Mouse (Mus musculus) ES-Bruce4 (cell line): ENCODE results near the gene Prtn3. TPM values are rescaled to one million over a fixed set of nuclear protein-coding genes. Genes with fewer than 3 reads are reported as not detected.

ENCODE experiments used
- H3K27ac ChIP-seq: 2 replicates; pipeline ENCODE4 v1.5.1; 2012; ENCODE audit warnings: low read length, inconsistent platforms; ENCODE audit not compliant: insufficient read depth
- H3K27me3 ChIP-seq: 2 replicates; pipeline ENCODE4 v1.6.1; 2012; ENCODE audit warnings: mild to moderate bottlenecking, low read length, inconsistent platforms; ENCODE audit not compliant: control insufficient read depth, poor library complexity, insufficient read depth, severe bottlenecking
- H3K36me3 ChIP-seq: 2 replicates; pipeline ENCODE4 v1.6.1; 2012; ENCODE audit warnings: inconsistent platforms, mild to moderate bottlenecking, low read length, moderate library complexity; ENCODE audit not compliant: control insufficient read depth, poor library complexity, insufficient read depth, severe bottlenecking
- H3K4me1 ChIP-seq: one replicate; pipeline ENCODE4 v1.8.1; 2011; ENCODE audit warnings: low read length; ENCODE audit not compliant: control insufficient read depth, insufficient read depth
- H3K4me3 ChIP-seq: 2 replicates; pipeline ENCODE4 v1.5.1; 2011; ENCODE audit warnings: low read depth, mild to moderate bottlenecking, low read length
- H3K9ac ChIP-seq: 2 replicates; pipeline ENCODE4 v1.6.1; 2012; ENCODE audit warnings: low read depth, mild to moderate bottlenecking, inconsistent platforms; ENCODE audit not compliant: poor library complexity, severe bottlenecking
- H3K9me3 ChIP-seq: replicated peaks from 2 replicates; pipeline ENCODE4 v1.6.1; 2012; ENCODE audit warnings: mild to moderate bottlenecking, low read length, inconsistent platforms; ENCODE audit not compliant: control insufficient read depth, poor library complexity, insufficient read depth, severe bottlenecking
- CTCF ChIP-seq: IDR thresholded peaks from one replicate; pipeline ENCODE4 v1.8.1; 2011; ENCODE audit warnings: low read depth, low read length
- EP300 ChIP-seq: IDR thresholded peaks from 2 replicates; pipeline ENCODE4 v1.6.1; 2011; ENCODE audit warnings: low read depth, low read length; ENCODE audit not compliant: insufficient read depth
- POLR2A ChIP-seq: IDR thresholded peaks from one replicate; pipeline ENCODE4 v1.8.1; 2011; ENCODE audit warnings: low read length; ENCODE audit not compliant: insufficient read depth
- polyA plus RNA-seq: library from polyadenylated mRNA; stranded (reverse); fragments of >200 nt; gene quantifications from 2 replicates; pipeline ENCODE4 v1.2.4, GENCODE M21; 2011; ENCODE audit warnings: low read depth; ENCODE audit not compliant: missing spikeins, insufficient read depth, insufficient read length

The Prtn3 gene
- 8.7 and 13.1 TPM in 2 replicates for polyA plus RNA-seq

- Histone ChIP-seq H3K4me3 (peak within 1 kb of the TSS; percentile 77), H3K27me3 (no peaks in the 10 kb centered on the region), H3K4me1 (peaks cover 2% of the 10 kb centered on the region), H3K36me3 (no peaks in the 10 kb centered on the region), H3K9me3 (no peaks in the 10 kb centered on the region), H3K9ac (peak within 1 kb of the TSS; percentile 66), H3K27ac (no peak within 1 kb of the TSS)
- TF ChIP-seq POLR2A (no peak), EP300 (no peak), CTCF (no peak)
Observed at GRCm38 (mm10) chr10:79874290-79874862, at the start of gene Prtn3, which contains the start of gene Plppr3. Gene Prtn3 (plus strand): TSS chr10:79874476. Gene Plppr3 (minus strand): TSS chr10:79874634.

GRCm38 (mm10) chr10:79831583-79831982, 42.7 kb upstream of the Prtn3 start:
- Histone ChIP-seq H3K9ac (no peak overlapping the region), H3K9me3 (no peaks in the 10 kb centered on the region), H3K36me3 (no peaks in the 10 kb centered on the region), H3K4me3 (no peak overlapping the region), H3K27me3 (no peaks in the 10 kb centered on the region), H3K27ac (no peak overlapping the region), H3K4me1 (no peaks in the 10 kb centered on the region)
- TF ChIP-seq EP300: no peak
- no peak for TF ChIP-seq CTCF
- no peak for TF ChIP-seq POLR2A

GRCm38 (mm10) chr10:79832026-79832785, 42.1 kb upstream of the Prtn3 start:
- Histone ChIP-seq H3K9ac (no peak overlapping the region), H3K4me1 (no peaks in the 10 kb centered on the region), H3K27me3 (no peaks in the 10 kb centered on the region), H3K9me3 (no peaks in the 10 kb centered on the region), H3K4me3 (no peak overlapping the region), H3K27ac (no peak overlapping the region), H3K36me3 (no peaks in the 10 kb centered on the region)
- no peak for TF ChIP-seq POLR2A
- no peak for TF ChIP-seq EP300
- TF ChIP-seq CTCF: no peak

DNA sequence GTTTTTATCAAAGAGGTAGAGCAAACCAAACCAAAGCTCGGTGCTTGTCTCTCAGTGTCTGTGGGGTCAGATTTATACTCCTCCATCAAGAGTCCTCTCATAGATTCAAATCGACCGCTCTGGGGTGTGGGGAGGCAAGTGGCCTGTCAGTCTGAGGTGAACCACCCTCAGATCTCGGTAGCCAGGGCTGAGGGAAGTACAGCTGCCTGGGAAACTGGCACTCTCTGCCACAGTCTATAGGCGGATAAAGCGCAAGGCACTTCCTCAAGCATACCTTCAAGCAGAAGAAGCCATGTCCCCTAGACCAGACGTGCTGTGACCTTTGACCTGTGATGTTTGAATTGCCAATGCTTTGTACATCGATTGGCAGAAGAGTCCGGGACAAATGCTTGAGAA, 41.5 kb upstream of the Prtn3 start:
- H3K27me3 ChIP-seq: no peaks in the 10 kb centered on the region
- no peak overlapping the region for H3K27ac ChIP-seq
- H3K9me3 ChIP-seq: no peaks in the 10 kb centered on the region
- H3K4me1 ChIP-seq: no peaks in the 10 kb centered on the region
- no peaks in the 10 kb centered on the region for H3K36me3 ChIP-seq
- TF ChIP-seq POLR2A: no peak
- TF ChIP-seq EP300: no peak
- no peak for TF ChIP-seq CTCF
- H3K9ac ChIP-seq: no peak overlapping the region
- no peak overlapping the region for H3K4me3 ChIP-seq

DNA sequence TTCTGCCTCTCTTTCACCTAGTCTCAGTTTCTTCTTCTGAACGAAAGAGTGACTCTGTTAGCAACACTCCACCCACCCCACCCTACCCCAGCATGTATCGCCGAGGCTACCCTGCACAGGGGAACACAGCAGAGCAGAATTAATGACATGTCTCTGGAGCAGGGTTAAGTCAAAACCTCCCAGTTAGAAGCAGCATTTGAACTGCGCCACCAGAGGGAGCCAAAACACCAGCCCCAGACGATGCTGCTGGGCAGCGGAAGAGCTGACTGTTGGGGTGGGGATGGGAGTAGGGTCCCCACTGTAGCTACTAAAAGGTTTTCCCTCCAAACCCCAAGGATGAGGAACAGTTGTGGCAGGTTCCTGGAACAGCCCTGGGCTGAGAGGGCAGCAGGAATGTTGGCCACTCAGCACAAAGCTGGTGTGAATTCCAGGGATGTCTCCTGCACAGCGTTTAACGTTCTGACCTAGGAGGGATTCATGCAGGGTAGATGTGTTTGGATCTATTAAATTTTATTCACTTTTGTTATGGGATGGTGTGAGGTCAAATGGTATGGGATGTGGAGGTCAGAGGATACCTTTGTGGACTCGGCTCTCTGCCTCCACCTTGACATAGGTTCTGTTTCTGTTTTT, 39.4 kb upstream of the Prtn3 start:
- H3K27ac ChIP-seq: no peak overlapping the region
- 0 out of 2 replicates have a peak, but pooled peaks have one; percentile 7 for TF ChIP-seq EP300
- peak; percentile 98 for TF ChIP-seq CTCF
- no peak for TF ChIP-seq POLR2A
- no peak overlapping the region for H3K4me3 ChIP-seq
- H3K27me3 ChIP-seq: no peaks in the 10 kb centered on the region
- no peak overlapping the region for H3K9ac ChIP-seq
- no peaks in the 10 kb centered on the region for H3K9me3 ChIP-seq
- no peaks in the 10 kb centered on the region for H3K4me1 ChIP-seq
- H3K36me3 ChIP-seq: no peaks in the 10 kb centered on the region

DNA sequence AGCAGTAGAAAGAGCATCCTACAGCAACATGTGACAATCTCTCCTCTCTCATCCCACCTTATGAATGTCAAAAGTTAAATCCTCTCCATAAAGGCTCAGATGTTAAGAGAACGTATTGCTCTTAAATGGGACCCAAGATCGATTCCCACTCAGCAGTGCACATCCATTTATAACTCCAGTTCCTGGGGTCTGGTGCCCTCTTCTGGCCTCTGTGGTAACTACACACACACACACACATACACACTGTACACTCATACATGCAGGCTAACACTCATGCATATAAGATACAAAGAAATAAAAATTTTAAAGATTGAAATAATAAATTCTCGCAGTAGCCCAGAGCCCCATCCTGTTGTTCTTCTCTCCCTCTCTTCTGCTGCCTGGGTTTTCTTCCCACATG, 37.4 kb upstream of the Prtn3 start:
- H3K27me3 ChIP-seq: no peaks in the 10 kb centered on the region
- no peak overlapping the region for H3K9ac ChIP-seq
- H3K27ac ChIP-seq: no peak overlapping the region
- H3K9me3 ChIP-seq: no peaks in the 10 kb centered on the region
- H3K4me1 ChIP-seq: no peaks in the 10 kb centered on the region
- no peak overlapping the region for H3K4me3 ChIP-seq
- no peaks in the 10 kb centered on the region for H3K36me3 ChIP-seq
- TF ChIP-seq POLR2A (no peak), EP300 (no peak), CTCF (no peak)
